Mouse (Mus musculus) ovary, adult 18-20 months (tissue): Measurements from ENCODE around the gene Uvrag.
"Not testable (repeated sequence)": the region's sequence is repeated elsewhere in the genome, so short reads cannot be mapped to it uniquely, and the experiment has no call there.

Experiments
- DNase-seq: peaks from one replicate; pipeline ENCODE4 v3.0.0; 2022; ENCODE audit warnings: low spot score, mixed read lengths

Uvrag gene

GRCm38 (mm10) chr7:99097781-99098180 lies 43.2 kb downstream of the Uvrag start:
- no peak for DNase-seq

GRCm38 (mm10) chr7:99097128-99097527 lies 43.8 kb downstream of the Uvrag start:
- DNase-seq, result no peak

- no peak for DNase-seq
These were observed 45.8 kb downstream of the Uvrag start for GRCm38 (mm10) chr7:99095191-99095590.

GRCm38 (mm10) chr7:99094336-99094735 lies 46.6 kb downstream of the Uvrag start:
- no peak for DNase-seq

GRCm38 (mm10) chr7:99091915-99092645 lies 48.9 kb downstream of the Uvrag start:
- DNase-seq, result no peak

- DNase-seq, result no peak
These were observed 51.2 kb downstream of the Uvrag start for GRCm38 (mm10) chr7:99089716-99090115.

- no peak for DNase-seq
These were observed 52.2 kb downstream of the Uvrag start for GRCm38 (mm10) chr7:99088576-99089346.

- no peak for DNase-seq
These were observed 53.4 kb downstream of the Uvrag start for GRCm38 (mm10) chr7:99087581-99087980.

GRCm38 (mm10) chr7:99086646-99087443 lies 54.1 kb downstream of the Uvrag start:
- DNase-seq, result no peak

- peak; percentile 73 for DNase-seq
These were observed 55.7 kb downstream of the Uvrag start for GRCm38 (mm10) chr7:99085249-99085648.

GRCm38 (mm10) chr7:99079522-99079921 lies 61.4 kb downstream of the Uvrag start:
- no peak for DNase-seq

- no peak for DNase-seq
These were observed 62.1 kb downstream of the Uvrag start for GRCm38 (mm10) chr7:99078805-99079204.

- peak; percentile 30 for DNase-seq
These were observed 63.7 kb downstream of the Uvrag start for GRCm38 (mm10) chr7:99077234-99077633.

GRCm38 (mm10) chr7:99075101-99075500 lies 65.8 kb downstream of the Uvrag start:
- no peak for DNase-seq

GRCm38 (mm10) chr7:99073734-99074372 lies 67.1 kb downstream of the Uvrag start:
- no peak for DNase-seq

- no peak for DNase-seq
These were observed 73.2 kb downstream of the Uvrag start for GRCm38 (mm10) chr7:99067710-99068109.

GRCm38 (mm10) chr7:99065920-99066319 lies 75.0 kb downstream of the Uvrag start:
- no peak for DNase-seq

- DNase-seq, result no peak
These were observed 75.5 kb downstream of the Uvrag start for GRCm38 (mm10) chr7:99065391-99065831.

GRCm38 (mm10) chr7:99064795-99065194 lies 76.1 kb downstream of the Uvrag start:
- no peak for DNase-seq

GRCm38 (mm10) chr7:99062263-99062662 lies 78.7 kb downstream of the Uvrag start:
- not testable (repeated sequence) for DNase-seq

GRCm38 (mm10) chr7:99061056-99061680 lies 79.8 kb downstream of the Uvrag start:
- DNase-seq, result no peak
